In the genomic region with DNA sequence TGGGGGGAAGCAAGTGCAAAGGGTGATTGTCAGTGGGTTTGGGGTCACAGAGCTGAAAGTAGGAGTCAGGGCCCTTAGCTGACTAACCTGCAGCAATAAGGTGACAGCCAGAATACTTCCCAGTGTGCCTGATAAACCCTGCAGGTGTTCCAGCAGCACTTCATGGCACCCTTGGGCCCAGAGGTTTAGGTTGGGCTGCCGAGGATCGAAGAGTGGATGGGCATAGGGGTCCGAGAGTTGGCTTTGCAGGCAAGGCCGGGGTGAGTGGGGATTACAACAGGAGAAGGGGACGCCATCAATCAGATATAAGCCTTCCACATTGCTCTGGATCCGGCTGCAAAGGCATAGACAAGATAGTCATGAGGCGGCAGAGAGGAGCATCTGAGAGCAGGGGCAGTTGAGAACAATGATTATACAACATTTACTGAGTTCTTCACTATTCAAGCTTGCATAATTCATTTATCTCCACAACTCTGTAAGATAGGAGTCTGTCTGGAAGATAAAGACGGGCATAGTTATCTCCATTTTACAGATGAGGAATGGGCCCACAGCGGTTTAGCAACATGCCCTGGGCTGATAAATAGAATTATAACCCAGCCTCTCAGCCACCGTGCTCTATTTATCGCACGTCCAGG, we compare ENCODE assay signal across 15 mouse cellular contexts. TPM values are rescaled to one million over a fixed set of nuclear protein-coding genes. Genes with fewer than 3 reads are reported as not detected.
A peak's percentile ranks its signal among the peaks of the same experiment; 100 is the strongest.
DNase-seq lines count a peak whose midpoint lies in the region; ATAC-seq and TF ChIP-seq lines count a peak whose summit lies in the region.
"Had no signal": no experiment of that assay in that cellular context is flagged by ENCODE, and none has a peak within 500 bp of the region (broad histone marks: within the 10 kb centered on the region; RNA-seq: fewer than 3 reads in every experiment).

No protein-coding gene starts in this region.

- H3K9me3 ChIP-seq in midbrain, embryonic 12.5 days: no peaks in the 10 kb centered on the region
- no peaks in the 10 kb centered on the region for H3K9me3 ChIP-seq in midbrain, embryonic 13.5 days
- no peaks in the 10 kb centered on the region for H3K9me3 ChIP-seq in liver, postnatal 0 days (ENCODE audit: low read length)
- H3K9me3 ChIP-seq: hindbrain, embryonic 15.5 days; midbrain, embryonic 10.5 days; neural tube, embryonic 12.5 days had no signal

- peaks cover 19% of the 10 kb centered on the region for H3K4me1 ChIP-seq in midbrain, embryonic 12.5 days
- peaks cover 21% of the 10 kb centered on the region for H3K4me1 ChIP-seq in midbrain, embryonic 13.5 days (replicated peaks)
- H3K4me1 ChIP-seq in liver, postnatal 0 days (ENCODE audit: insufficient read depth): peaks cover 28% of the 10 kb centered on the region

- H3K27ac ChIP-seq in midbrain, embryonic 12.5 days (replicated peaks): 0 out of 2 replicates have a peak overlapping the region, but pooled peaks have one; percentile 46
- H3K27ac ChIP-seq in midbrain, embryonic 13.5 days: no peak overlapping the region; the same call in 1 of the 2 replicates
- peak overlapping the region; percentile 91 for H3K27ac ChIP-seq in liver, postnatal 0 days (ENCODE audit: low read depth)
- H3K27ac ChIP-seq: neural tube, embryonic 12.5 days had no signal

- H3K27me3 ChIP-seq in midbrain, embryonic 12.5 days: peaks cover 16% of the 10 kb centered on the region
- peaks cover 14% of the 10 kb centered on the region; the same call in 1 of the 2 replicates for H3K27me3 ChIP-seq in midbrain, embryonic 13.5 days
- H3K27me3 ChIP-seq in liver, postnatal 0 days (ENCODE audit: insufficient read depth, low read length): no peaks in the 10 kb centered on the region
- H3K27me3 ChIP-seq: hindbrain, embryonic 15.5 days; neural tube, embryonic 12.5 days had no signal

- peak; percentile 91 for DNase-seq in heart, adult 11 months
- DNase-seq in heart, adult 9 months (ENCODE audit: low spot score in 2 of 2): no peak
- DNase-seq in liver: peak; percentile 48
- DNase-seq in liver, postnatal 0 days: no peak
- DNase-seq in B cell, adult 2 months: no peak
- DNase-seq in right cerebral cortex, adult 18-20 months: no peak
- DNase-seq: embryo, embryonic 11 days; gastrocnemius, postnatal 25 days; heart, postnatal 14 days; thymus, postnatal 25 days had no signal

- peaks cover 31% of the 10 kb centered on the region for H3K36me3 ChIP-seq in midbrain, embryonic 12.5 days
- H3K36me3 ChIP-seq in midbrain, embryonic 13.5 days: peaks cover 25% of the 10 kb centered on the region
- H3K36me3 ChIP-seq in liver, postnatal 0 days (replicated peaks; ENCODE audit: insufficient read depth, low read length): peaks cover 37% of the 10 kb centered on the region

- peak; percentile 89 for TF ChIP-seq EP300 in liver, postnatal 0 days (IDR thresholded peaks at IDR 0.05; ENCODE audit: low read depth)

- WGBS in midbrain, embryonic 12.5 days: 90% methylated on average over 12 of the region's 12 CpGs
- WGBS in midbrain, embryonic 13.5 days: 88% methylated on average over 12 of the region's 12 CpGs
- 59% methylated on average over 12 of the region's 12 CpGs for WGBS in liver, postnatal 0 days (ENCODE audit: insufficient replicate concordance)

- H3K4me3 ChIP-seq in midbrain, embryonic 12.5 days: no peak overlapping the region
- H3K4me3 ChIP-seq in midbrain, embryonic 13.5 days (replicated peaks): no peak overlapping the region
- H3K4me3 ChIP-seq in liver, postnatal 0 days (ENCODE audit: low read depth, low read length): no peak overlapping the region
- H3K4me3 ChIP-seq: neural tube, embryonic 12.5 days had no signal

- H3K4me2 ChIP-seq in midbrain, embryonic 12.5 days (replicated peaks): no peak overlapping the region
- H3K4me2 ChIP-seq in midbrain, embryonic 13.5 days (replicated peaks): no peak overlapping the region
- H3K4me2 ChIP-seq in liver, postnatal 0 days (ENCODE audit: low read depth, low read length): peak overlapping the region; percentile 93

- ATAC-seq in midbrain, embryonic 12.5 days (ENCODE audit: low FRiP score, low read depth): no peak
- no peak for ATAC-seq in midbrain, embryonic 13.5 days
- ATAC-seq in liver, postnatal 0 days: no peak

- 0 out of 2 replicates have a peak overlapping the region, but pooled peaks have one; percentile 20 for H3K9ac ChIP-seq in midbrain, embryonic 12.5 days (replicated peaks)
- H3K9ac ChIP-seq in midbrain, embryonic 13.5 days (replicated peaks): no peak overlapping the region
- no peak overlapping the region for H3K9ac ChIP-seq in liver, postnatal 0 days (replicated peaks)
- H3K9ac ChIP-seq: hindbrain, embryonic 15.5 days; neural tube, embryonic 12.5 days had no signal

- no peak for TF ChIP-seq CTCF in liver, postnatal 0 days (IDR thresholded peaks at IDR 0.05; ENCODE audit: low read depth)

RNA-seq across cellular contexts. Expression of a gene that starts 1.1 kb away (rescaled TPM):
- 2.1 and 2.2 TPM in 2 replicates for polyA plus RNA-seq in midbrain, embryonic 12.5 days (2016; fragmentation: Nextera tagmentation; extraction: Ambion mirVana)
- polyA plus RNA-seq in midbrain, embryonic 13.5 days (2015; fragmentation: Nextera tagmentation; extraction: Ambion mirVana): 1.9 and 2.4 TPM in 2 replicates
- polyA plus RNA-seq in liver, postnatal 0 days (2015; fragmentation: Nextera tagmentation; extraction: Ambion mirVana): 2.0 and 2.5 TPM in 2 replicates

RNA-seq across cellular contexts. Expression of a gene that starts 1.3 kb away (rescaled TPM):
- polyA plus RNA-seq in midbrain, embryonic 12.5 days (2016; fragmentation: Nextera tagmentation; extraction: Ambion mirVana): 14.9 and 15.8 TPM in 2 replicates
- 8.7 and 9.2 TPM in 2 replicates for polyA plus RNA-seq in midbrain, embryonic 13.5 days (2015; fragmentation: Nextera tagmentation; extraction: Ambion mirVana)
- polyA plus RNA-seq in liver, postnatal 0 days (2015; fragmentation: Nextera tagmentation; extraction: Ambion mirVana): 8.0 and 9.5 TPM in 2 replicates

RNA-seq across cellular contexts. Expression of a gene that starts 7.8 kb away (rescaled TPM):
- 71.9 and 72.5 TPM in 2 replicates for polyA plus RNA-seq in midbrain, embryonic 12.5 days (2016; fragmentation: Nextera tagmentation; extraction: Ambion mirVana)
- 82.2 and 89.5 TPM in 2 replicates for polyA plus RNA-seq in midbrain, embryonic 13.5 days (2015; fragmentation: Nextera tagmentation; extraction: Ambion mirVana)
- 20.2 and 22.3 TPM in 2 replicates for polyA plus RNA-seq in liver, postnatal 0 days (2015; fragmentation: Nextera tagmentation; extraction: Ambion mirVana)

RNA-seq across cellular contexts. Expression of a gene that starts 13.7 kb away (rescaled TPM):
- 189 and 192 TPM in 2 replicates for polyA plus RNA-seq in midbrain, embryonic 12.5 days (2016; fragmentation: Nextera tagmentation; extraction: Ambion mirVana)
- 149 and 153 TPM in 2 replicates for polyA plus RNA-seq in midbrain, embryonic 13.5 days (2015; fragmentation: Nextera tagmentation; extraction: Ambion mirVana)
- 43.0 and 45.7 TPM in 2 replicates for polyA plus RNA-seq in liver, postnatal 0 days (2015; fragmentation: Nextera tagmentation; extraction: Ambion mirVana)

RNA-seq across cellular contexts. Expression of a gene that starts 25.6 kb away (rescaled TPM):
- polyA plus RNA-seq in midbrain, embryonic 12.5 days (2016; fragmentation: Nextera tagmentation; extraction: Ambion mirVana): 34.0 and 34.2 TPM in 2 replicates
- 32.4 and 32.6 TPM in 2 replicates for polyA plus RNA-seq in midbrain, embryonic 13.5 days (2015; fragmentation: Nextera tagmentation; extraction: Ambion mirVana)
- 9.0 and 10.7 TPM in 2 replicates for polyA plus RNA-seq in liver, postnatal 0 days (2015; fragmentation: Nextera tagmentation; extraction: Ambion mirVana)

Comparison
In these comparisons a context has a peak if more than half of its experiments do, and no peak if none do; other contexts are left out.
1. DNase-seq: peak in heart, adult 11 months (single experiment) and liver (single experiment); none in heart, adult 9 months (0 of 2), liver, postnatal 0 days (single experiment), B cell, adult 2 months (0 of 2) and right cerebral cortex, adult 18-20 months (single experiment).